Mouse (Mus musculus): ENCODE results near the gene Cyp2c67. TPM values are rescaled to one million over a fixed set of nuclear protein-coding genes. Genes with fewer than 3 reads are reported as not detected.
"Not testable (repeated sequence)": the region's sequence is repeated elsewhere in the genome, so short reads cannot be mapped to it uniquely, and the experiment has no call there.

Cyp2c67 gene
- not detected for total RNA-seq (2018; cell fraction: chromatin; rRNA removed)
- not detected for total RNA-seq (2018; cell fraction: cytosol; rRNA removed)
- total RNA-seq (2018; cell fraction: nucleus; rRNA removed) = not detected
- polyA plus RNA-seq (2018) = not detected in 3 replicates

- Histone ChIP-seq H3K4me3 (ENCODE audit: inconsistent target) (no peak within 1 kb of the TSS), H3K79me2 (ENCODE audit: inconsistent target) (no peaks in the 10 kb centered on the region), H3K36me3 (ENCODE audit: inconsistent target) (no peaks in the 10 kb centered on the region), H3K27ac (no peak within 1 kb of the TSS)
- 89% methylated on average over 1 of the region's 1 CpGs for WGBS (ENCODE audit: missing documents)
Measured at GRCm38 (mm10) chr19:39648938-39649337, at the start of gene Cyp2c67. TSS of gene Cyp2c67 (minus strand) at chr19:39649051.

- H3K4me3 ChIP-seq (ENCODE audit: inconsistent target); H3K36me3 ChIP-seq (ENCODE audit: inconsistent target); H3K27ac ChIP-seq; H3K79me2 ChIP-seq (ENCODE audit: inconsistent target): not testable (repeated sequence)
Measured at GRCm38 (mm10) chr19:39665650-39666049, 16.8 kb upstream of the Cyp2c67 start.

- no peak overlapping the region for H3K27ac ChIP-seq
- no peaks in the 10 kb centered on the region for H3K36me3 ChIP-seq (ENCODE audit: inconsistent target)
- no peak overlapping the region for H3K4me3 ChIP-seq (ENCODE audit: inconsistent target)
- WGBS (ENCODE audit: missing documents) = 20% methylated on average over 1 of the region's 1 CpGs
- no peaks in the 10 kb centered on the region for H3K79me2 ChIP-seq (ENCODE audit: inconsistent target)
Measured at GRCm38 (mm10) chr19:39652381-39652780, 3.5 kb upstream of the Cyp2c67 start.

- H3K36me3 ChIP-seq (ENCODE audit: inconsistent target) = no peaks in the 10 kb centered on the region
- no peak overlapping the region for H3K27ac ChIP-seq
- no peak overlapping the region for H3K4me3 ChIP-seq (ENCODE audit: inconsistent target)
- H3K79me2 ChIP-seq (ENCODE audit: inconsistent target) = no peaks in the 10 kb centered on the region
- WGBS (ENCODE audit: missing documents) = 94% methylated on average over 9 of the region's 9 CpGs
Measured at GRCm38 (mm10) chr19:39647519-39647918, 1.3 kb downstream of the Cyp2c67 start.

- not testable (repeated sequence) for H3K79me2 ChIP-seq (ENCODE audit: inconsistent target); H3K27ac ChIP-seq; H3K36me3 ChIP-seq (ENCODE audit: inconsistent target); H3K4me3 ChIP-seq (ENCODE audit: inconsistent target)
- WGBS (ENCODE audit: missing documents) = 90% methylated on average over 7 of the region's 7 CpGs
Measured at GRCm38 (mm10) chr19:39644551-39644950, 4.3 kb downstream of the Cyp2c67 start.

Other genes with a start within 250 kb of the Cyp2c67 start
- not detected in 3 replicates for gene Cyp2c38, start 186.0 kb downstream of the Cyp2c67 start, polyA plus RNA-seq (2018)
- not detected in 3 replicates for gene Cyp2c39, start 138.2 kb downstream of the Cyp2c67 start, polyA plus RNA-seq (2018)
- gene Cyp2c68, start 92.0 kb upstream of the Cyp2c67 start, polyA plus RNA-seq (2018) = not detected in 3 replicates
- gene Cyp2c40, start 163.8 kb upstream of the Cyp2c67 start, polyA plus RNA-seq (2018) = not detected in 3 replicates
- not detected in 3 replicates for gene Cyp2c69, start 237.7 kb upstream of the Cyp2c67 start, polyA plus RNA-seq (2018)

All from macrophage (primary cell).